Mouse (Mus musculus) intestine, embryonic 16.5 days (tissue): ENCODE data around the gene Pard3b. TPM values are rescaled to one million over a fixed set of nuclear protein-coding genes. Genes with fewer than 3 reads are reported as not detected.

Source experiments
- ATAC-seq: fragments of 200-750 bp; cut with Nextera tagmentation; 2 replicates; pipeline ENCODE4 v1.8.0; 2017; ENCODE audit warnings: moderate TSS enrichment, moderate library complexity
- H3K27ac ChIP-seq: fragments of 300-500 bp; sonication (generic); 2 replicates; pipeline ENCODE4 v1.5.1; 2014; ENCODE audit warnings: mild to moderate bottlenecking, low read length
- H3K27me3 ChIP-seq: fragments of 300-500 bp; sonication (generic); replicated peaks from 2 replicates; pipeline ENCODE4 v1.6.1; 2014; ENCODE audit warnings: low read length, control low read depth, mixed read lengths; ENCODE audit not compliant: control insufficient read depth, insufficient read depth
- H3K36me3 ChIP-seq: fragments of 300-500 bp; sonication (generic); 2 replicates; pipeline ENCODE4 v1.6.1; 2014; ENCODE audit warnings: low read length, control low read depth; ENCODE audit not compliant: control insufficient read depth, insufficient read depth
- H3K4me1 ChIP-seq: fragments of 300-500 bp; sonication (generic); 2 replicates; pipeline ENCODE4 v1.6.1; 2014; ENCODE audit warnings: low read length, control low read depth, mixed read lengths; ENCODE audit not compliant: control insufficient read depth, insufficient read depth
- H3K4me2 ChIP-seq: fragments of 300-500 bp; sonication (generic); 2 replicates; pipeline ENCODE4 v1.6.1; 2014; ENCODE audit warnings: low read depth, low read length, control low read depth
- H3K4me3 ChIP-seq: fragments of 300-500 bp; sonication (generic); 2 replicates; pipeline ENCODE4 v1.5.1; 2014; ENCODE audit warnings: mild to moderate bottlenecking, low read length
- H3K9ac ChIP-seq: fragments of 300-500 bp; sonication (generic); 2 replicates; pipeline ENCODE4 v1.6.1; 2014; ENCODE audit warnings: low read depth, low read length
- H3K9me3 ChIP-seq: fragments of 300-500 bp; sonication (generic); 2 replicates; pipeline ENCODE4 v1.6.1; 2016; ENCODE audit warnings: low read length, control low read depth; ENCODE audit not compliant: control insufficient read depth
- WGBS: fragments of 180-500 bp; shearing (Covaris S2); extraction: QIAGEN DNeasy Blood & Tissue Kit; methylation state at CpG from one replicate; pipeline ENCODE4 v1.1.7; 2014; 5-methylcytosine and 5-hydroxymethylcytosine counted together
- polyA plus RNA-seq: library from polyadenylated mRNA; unstranded; fragments of >200 nt; fragmentation: Nextera tagmentation; extraction: Ambion mirVana; gene quantifications from 2 replicates; pipeline ENCODE4 v1.2.1, GENCODE M21; 2015

Pard3b gene
- polyA plus RNA-seq, 1 experiment from 2014 or later: 22.3 TPM

DNA sequence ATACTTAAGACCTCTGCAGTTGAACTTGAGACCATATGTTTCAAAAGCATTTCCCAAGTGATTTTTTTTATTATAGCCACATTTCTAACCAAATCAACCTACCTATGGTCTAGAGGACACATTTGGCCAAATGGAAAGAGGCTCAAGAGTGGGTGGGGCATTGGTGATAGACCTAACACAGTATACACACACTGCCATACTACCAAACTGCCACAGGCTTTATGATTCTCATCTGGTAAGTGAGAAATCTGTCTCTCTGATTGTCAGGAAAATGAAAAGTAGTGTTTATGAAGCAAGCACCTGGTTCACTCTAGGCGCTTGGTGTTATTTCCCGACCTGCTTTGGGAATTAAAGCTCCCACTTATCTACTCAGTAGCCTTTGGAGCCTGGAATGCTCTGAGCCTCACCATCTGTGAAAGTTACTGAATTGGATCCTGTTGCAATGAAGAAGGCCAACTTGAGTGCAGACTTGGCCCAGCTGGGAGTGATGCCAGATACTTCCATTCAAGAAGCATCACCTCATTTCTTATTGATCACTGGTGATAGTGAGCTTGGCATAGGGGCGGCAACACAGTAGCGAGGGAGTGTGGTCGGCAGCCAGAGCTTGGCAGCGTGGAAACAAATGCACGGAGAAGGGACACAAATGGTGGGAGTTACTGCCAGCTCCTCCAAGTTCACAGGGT lies 810.7 kb downstream of the Pard3b start:
- Histone ChIP-seq H3K36me3 (no peaks in the 10 kb centered on the region), H3K4me1 (no peaks in the 10 kb centered on the region), H3K27ac (no peak overlapping the region), H3K9ac (no peak overlapping the region), H3K27me3 (no peaks in the 10 kb centered on the region), H3K4me3 (no peak overlapping the region), H3K9me3 (no peaks in the 10 kb centered on the region), H3K4me2 (no peak overlapping the region)
- ATAC-seq: no peak
- WGBS: 79% methylated on average over 7 of the region's 7 CpGs

GRCm38 (mm10) chr1:62465536-62465935 lies 826.9 kb downstream of the Pard3b start:
- Histone ChIP-seq H3K9me3 (no peaks in the 10 kb centered on the region), H3K4me1 (0 out of 2 replicates have a peak, but pooled peaks cover 2% of the 10 kb centered on the region), H3K4me2 (no peak overlapping the region), H3K27me3 (no peaks in the 10 kb centered on the region), H3K27ac (no peak overlapping the region), H3K4me3 (no peak overlapping the region), H3K9ac (no peak overlapping the region), H3K36me3 (no peaks in the 10 kb centered on the region)
- 45% methylated on average over 8 of the region's 8 CpGs for WGBS
- no peak for ATAC-seq

DNA sequence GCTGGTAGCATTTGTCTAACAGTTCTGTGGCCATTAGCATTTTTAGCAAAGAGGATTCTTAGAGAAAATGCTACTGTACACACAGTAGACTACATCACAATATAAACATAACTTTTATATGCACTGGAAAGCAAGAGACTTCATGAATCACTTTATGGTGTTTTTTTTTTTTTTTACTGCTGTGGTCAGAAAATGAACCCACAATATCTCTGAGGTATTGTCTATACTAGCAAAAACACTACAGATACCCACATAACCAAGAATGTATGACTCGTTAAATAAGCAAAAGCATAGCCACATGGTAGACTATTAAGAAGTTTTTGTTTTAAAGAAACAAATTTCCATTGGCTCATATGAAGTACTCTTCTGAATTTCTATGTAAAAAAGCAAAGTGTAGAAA lies 827.9 kb downstream of the Pard3b start:
- ATAC-seq: no peak
- Histone ChIP-seq H3K4me3 (no peak overlapping the region), H3K27ac (no peak overlapping the region), H3K27me3 (no peaks in the 10 kb centered on the region), H3K4me2 (no peak overlapping the region), H3K9ac (no peak overlapping the region), H3K4me1 (0 out of 2 replicates have a peak, but pooled peaks cover 2% of the 10 kb centered on the region), H3K36me3 (no peaks in the 10 kb centered on the region), H3K9me3 (no peaks in the 10 kb centered on the region)
- 81% methylated on average over 1 of the region's 1 CpGs for WGBS

DNA sequence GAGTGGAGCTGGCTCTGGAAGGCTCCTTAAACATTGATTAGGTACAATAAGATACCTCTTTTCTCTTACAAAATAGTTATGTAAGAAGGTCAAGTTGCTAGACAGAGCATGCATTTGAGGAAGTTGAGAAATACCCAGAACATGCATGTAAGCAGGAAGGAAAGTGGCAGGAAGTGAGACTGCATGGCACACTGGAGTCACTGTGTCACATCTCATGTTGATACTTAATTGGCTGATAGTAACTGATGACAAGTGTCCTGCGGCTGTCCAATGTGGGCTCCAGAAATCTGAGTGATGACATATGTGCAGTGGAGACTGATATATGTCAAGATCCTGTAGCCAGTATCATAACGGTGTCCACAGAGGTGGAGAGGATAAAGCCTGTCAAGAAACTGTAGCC lies 844.4 kb downstream of the Pard3b start:
- H3K27me3 ChIP-seq: no peaks in the 10 kb centered on the region
- H3K9ac ChIP-seq: no peak overlapping the region
- H3K4me2 ChIP-seq: no peak overlapping the region
- 90% methylated on average over 2 of the region's 2 CpGs for WGBS
- no peak overlapping the region for H3K4me3 ChIP-seq
- H3K4me1 ChIP-seq: no peaks in the 10 kb centered on the region
- H3K27ac ChIP-seq: no peak overlapping the region
- H3K9me3 ChIP-seq: no peaks in the 10 kb centered on the region
- ATAC-seq: no peak
- no peaks in the 10 kb centered on the region for H3K36me3 ChIP-seq

DNA sequence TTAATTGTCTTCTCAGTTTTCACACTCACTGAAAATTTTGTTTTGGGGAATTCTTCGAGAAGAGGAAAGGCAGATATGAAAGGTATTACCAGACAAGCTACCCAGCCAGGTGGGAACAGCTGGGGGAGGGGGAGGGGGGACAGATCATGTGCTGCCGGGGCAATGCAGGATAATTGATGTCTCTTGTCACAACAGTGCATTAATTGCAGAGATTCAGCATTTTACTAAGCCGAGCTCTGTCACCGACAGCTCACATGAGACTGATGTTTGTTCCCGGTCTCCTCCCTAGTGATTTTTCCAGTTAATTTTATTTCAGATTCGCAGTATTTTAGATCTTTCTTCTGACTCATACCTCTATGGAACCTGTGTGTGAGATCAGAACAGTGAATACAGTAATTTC lies 850.2 kb downstream of the Pard3b start:
- Histone ChIP-seq H3K4me1 (no peaks in the 10 kb centered on the region), H3K4me2 (no peak overlapping the region), H3K27ac (no peak overlapping the region), H3K4me3 (no peak overlapping the region), H3K9ac (no peak overlapping the region), H3K36me3 (no peaks in the 10 kb centered on the region), H3K27me3 (no peaks in the 10 kb centered on the region), H3K9me3 (peaks cover 2% of the 10 kb centered on the region; the same call in 1 of the 2 replicates)
- no peak for ATAC-seq
- WGBS: 65% methylated on average over 6 of the region's 6 CpGs

DNA sequence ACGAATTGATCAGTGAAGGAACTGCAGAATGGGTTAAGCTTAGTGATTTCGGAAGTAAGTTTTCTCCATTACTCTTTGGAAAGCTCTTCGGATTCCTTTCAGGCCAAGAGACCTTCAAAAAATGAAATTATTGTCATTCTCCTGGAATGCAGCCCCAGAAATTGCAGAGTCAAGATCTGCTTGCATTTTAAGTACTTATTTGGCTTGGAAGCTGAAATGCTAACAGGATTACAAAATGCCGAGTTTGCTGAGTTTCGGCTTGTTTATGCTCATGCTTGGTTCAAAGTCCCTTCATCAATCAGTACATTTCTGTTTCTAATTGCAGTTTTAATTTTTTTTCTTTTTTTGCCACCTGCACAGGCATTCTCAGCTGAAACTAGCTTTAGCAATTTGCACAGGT lies 860.5 kb downstream of the Pard3b start:
- H3K9me3 ChIP-seq: no peaks in the 10 kb centered on the region
- ATAC-seq: no peak
- no peaks in the 10 kb centered on the region for H3K36me3 ChIP-seq
- 63% methylated on average over 5 of the region's 5 CpGs for WGBS
- H3K4me3 ChIP-seq: no peak overlapping the region
- H3K4me2 ChIP-seq: no peak overlapping the region
- H3K27ac ChIP-seq: no peak overlapping the region
- no peak overlapping the region for H3K9ac ChIP-seq
- H3K27me3 ChIP-seq: no peaks in the 10 kb centered on the region
- no peaks in the 10 kb centered on the region for H3K4me1 ChIP-seq

DNA sequence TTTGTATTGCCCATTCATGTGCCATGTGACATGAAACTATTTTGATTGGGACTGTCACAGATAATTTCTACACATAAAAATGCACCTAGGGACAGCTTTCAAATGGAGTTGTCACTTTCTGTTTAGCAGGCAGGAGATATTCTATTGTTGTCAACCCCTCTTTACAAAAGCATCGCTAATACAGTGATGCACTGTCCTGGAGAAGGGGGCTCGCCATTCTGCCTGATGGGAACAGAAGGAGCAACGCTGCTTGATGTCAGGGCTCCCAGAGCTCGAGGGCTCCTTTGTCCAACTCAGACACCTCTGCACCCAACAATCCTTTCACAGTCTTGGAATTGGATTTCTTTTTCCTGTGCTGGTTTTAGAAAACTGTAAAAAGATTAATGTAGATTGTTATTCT lies 871.9 kb downstream of the Pard3b start:
- Histone ChIP-seq H3K4me2 (no peak overlapping the region), H3K27me3 (no peaks in the 10 kb centered on the region), H3K9me3 (no peaks in the 10 kb centered on the region), H3K4me3 (no peak overlapping the region), H3K4me1 (no peaks in the 10 kb centered on the region), H3K36me3 (no peaks in the 10 kb centered on the region), H3K27ac (no peak overlapping the region), H3K9ac (no peak overlapping the region)
- ATAC-seq: no peak
- 87% methylated on average over 4 of the region's 4 CpGs for WGBS

- H3K9ac ChIP-seq: no peak overlapping the region
- H3K4me3 ChIP-seq: no peak overlapping the region
- H3K4me1 ChIP-seq: no peaks in the 10 kb centered on the region
- H3K27ac ChIP-seq: no peak overlapping the region
- H3K27me3 ChIP-seq: no peaks in the 10 kb centered on the region
- no peak for ATAC-seq
- H3K4me2 ChIP-seq: no peak overlapping the region
- WGBS: 85% methylated on average over 3 of the region's 3 CpGs
- no peaks in the 10 kb centered on the region for H3K36me3 ChIP-seq
- no peaks in the 10 kb centered on the region for H3K9me3 ChIP-seq
These were observed 873.1 kb downstream of the Pard3b start for GRCm38 (mm10) chr1:62511681-62512080.

- H3K9me3 ChIP-seq: no peaks in the 10 kb centered on the region
- WGBS: 78% methylated on average over 2 of the region's 2 CpGs
- H3K9ac ChIP-seq: no peak overlapping the region
- ATAC-seq: no peak
- no peaks in the 10 kb centered on the region for H3K4me1 ChIP-seq
- H3K36me3 ChIP-seq: no peaks in the 10 kb centered on the region
- no peak overlapping the region for H3K4me2 ChIP-seq
- H3K4me3 ChIP-seq: no peak overlapping the region
- H3K27ac ChIP-seq: no peak overlapping the region
- H3K27me3 ChIP-seq: no peaks in the 10 kb centered on the region
These were observed 880.1 kb downstream of the Pard3b start for GRCm38 (mm10) chr1:62518621-62519213.

GRCm38 (mm10) chr1:62521368-62521767 lies 882.7 kb downstream of the Pard3b start:
- Histone ChIP-seq H3K27ac (no peak overlapping the region), H3K36me3 (no peaks in the 10 kb centered on the region), H3K9ac (no peak overlapping the region), H3K4me3 (no peak overlapping the region), H3K4me2 (no peak overlapping the region), H3K4me1 (no peaks in the 10 kb centered on the region), H3K27me3 (no peaks in the 10 kb centered on the region), H3K9me3 (no peaks in the 10 kb centered on the region)
- ATAC-seq: no peak
- WGBS: 80% methylated on average over 7 of the region's 7 CpGs
